Mouse (Mus musculus) heart, postnatal 4 days (tissue): Measurements from ENCODE around the gene Gls2. TPM values are rescaled to one million over a fixed set of nuclear protein-coding genes. Genes with fewer than 3 reads are reported as not detected.
A peak's percentile ranks its signal among the peaks of the same experiment; 100 is the strongest.
"Not testable (repeated sequence)": the region's sequence is repeated elsewhere in the genome, so short reads cannot be mapped to it uniquely, and the experiment has no call there.

ENCODE experiments used
- DNase-seq: peaks from one replicate; pipeline ENCODE4 v3.0.0; 2021
- total RNA-seq, 2 experiments: library from RNA; stranded (reverse); gene quantifications; 2 replicates each; pipeline ENCODE4 v1.2.3; 2021

The Gls2 gene
- total RNA-seq, 2 experiments from 2014 or later = 0.48 to 1.2 TPM

- DNase-seq = no peak
These were observed 549 bp downstream of the Gls2 start for GRCm38 (mm10) chr10:128194551-128195461.

- DNase-seq = no peak
These were observed 7.6 kb downstream of the Gls2 start for GRCm38 (mm10) chr10:128201856-128202255.

- no peak for DNase-seq
These were observed 10.7 kb downstream of the Gls2 start for GRCm38 (mm10) chr10:128204941-128205340.

GRCm38 (mm10) chr10:128208326-128208725 is 14.1 kb downstream of the Gls2 start:
- no peak for DNase-seq

- DNase-seq = no peak
These were observed 15.2 kb downstream of the Gls2 start for GRCm38 (mm10) chr10:128209311-128210009.

GRCm38 (mm10) chr10:128210131-128210530 is 15.9 kb downstream of the Gls2 start:
- DNase-seq = no peak

- DNase-seq = no peak
These were observed 16.7 kb downstream of the Gls2 start for GRCm38 (mm10) chr10:128210954-128211353.

- DNase-seq = peak; percentile 93
These were observed 17.3 kb downstream of the Gls2 start, which contains the start of gene Spryd4 for GRCm38 (mm10) chr10:128211390-128212108. Gene Spryd4, minus strand, starts transcription at chr10:128211807.

- DNase-seq = no peak
These were observed 17.9 kb downstream of the Gls2 start for GRCm38 (mm10) chr10:128212148-128212547.

GRCm38 (mm10) chr10:128212871-128213323 is 18.6 kb downstream of the Gls2 start:
- DNase-seq = peak; percentile 73

- not testable (repeated sequence) for DNase-seq
These were observed 19.9 kb downstream of the Gls2 start for GRCm38 (mm10) chr10:128214112-128214511.

GRCm38 (mm10) chr10:128214981-128215380 is 20.7 kb downstream of the Gls2 start:
- no peak for DNase-seq

- DNase-seq = no peak
These were observed 24.3 kb downstream of the Gls2 start for GRCm38 (mm10) chr10:128218387-128219117.

- no peak for DNase-seq
These were observed 27.5 kb downstream of the Gls2 start for GRCm38 (mm10) chr10:128221533-128222286.

GRCm38 (mm10) chr10:128225064-128225463 is 30.8 kb downstream of the Gls2 start:
- DNase-seq = no peak

- no peak for DNase-seq
These were observed 31.3 kb downstream of the Gls2 start, which contains the start of gene Mip for GRCm38 (mm10) chr10:128225538-128225937. Gene Mip, plus strand, starts transcription at chr10:128225838.

GRCm38 (mm10) chr10:128227592-128227991 is 33.3 kb downstream of the Gls2 start:
- DNase-seq = no peak

- DNase-seq = no peak
These were observed 33.8 kb downstream of the Gls2 start for GRCm38 (mm10) chr10:128228009-128228408.

- no peak for DNase-seq
These were observed 36.3 kb downstream of the Gls2 start for GRCm38 (mm10) chr10:128230582-128230981.

- no peak for DNase-seq
These were observed 36.9 kb downstream of the Gls2 start for GRCm38 (mm10) chr10:128231146-128231545.
